Mouse (Mus musculus) adrenal gland, postnatal 25 days (tissue): ENCODE results near the gene Mrps16. TPM values are rescaled to one million over a fixed set of nuclear protein-coding genes. Genes with fewer than 3 reads are reported as not detected.

Experiments
- DNase-seq: peaks from one replicate; pipeline ENCODE4 v3.0.0; 2021; ENCODE audit warnings: mixed read lengths
- total RNA-seq: library from RNA; stranded (reverse); gene quantifications from 2 replicates; pipeline ENCODE4 v1.2.3, GENCODE M21; 2021

Gene Mrps16
- total RNA-seq, 1 experiment from 2014 or later: 53.3 TPM

GRCm38 (mm10) chr14:20368271-20368670 is 25.2 kb downstream of the Mrps16 start:
- DNase-seq: no peak

- no peak for DNase-seq
Observed at GRCm38 (mm10) chr14:20363230-20363629, 30.2 kb downstream of the Mrps16 start.

GRCm38 (mm10) chr14:20347991-20348541 is 45.4 kb downstream of the Mrps16 start, which contains the start of the genes Ecd and Fam149b:
Gene Ecd, minus strand, starts transcription at chr14:20348121.
Gene Fam149b, plus strand, starts transcription at chr14:20348162.
- peak; percentile 88 for DNase-seq

- DNase-seq: no peak
Observed at GRCm38 (mm10) chr14:20347441-20347990, 45.9 kb downstream of the Mrps16 start.

GRCm38 (mm10) chr14:20345885-20346284 is 47.5 kb downstream of the Mrps16 start:
- DNase-seq: no peak

- no peak for DNase-seq
Observed at GRCm38 (mm10) chr14:20340866-20341265, 52.6 kb downstream of the Mrps16 start.

- no peak for DNase-seq
Observed at GRCm38 (mm10) chr14:20340149-20340548, 53.3 kb downstream of the Mrps16 start.

- DNase-seq: no peak
Observed at GRCm38 (mm10) chr14:20339415-20339814, 54.0 kb downstream of the Mrps16 start.

Other genes starting within 250 kb of the Mrps16 start
- gene Kcnk5, start 211.8 kb downstream of the Mrps16 start, total RNA-seq: 5.9 and 12.0 TPM in 2 replicates
- gene Kcnk16, start 124.4 kb downstream of the Mrps16 start, total RNA-seq: not detected in 2 replicates
- 41.4 and 59.6 TPM in 2 replicates for gene Nudt13, start 98.9 kb downstream of the Mrps16 start, total RNA-seq
- gene Ecd, start 45.5 kb downstream of the Mrps16 start, total RNA-seq: 40.3 TPM in 2 replicates
- gene Fam149b, start 45.5 kb downstream of the Mrps16 start, total RNA-seq: 40.0 and 44.5 TPM in 2 replicates
- 35.2 and 39.1 TPM in 2 replicates for gene Dnajc9, start 4.7 kb downstream of the Mrps16 start, total RNA-seq
- 0.90 and 2.6 TPM in 2 replicates for gene Cfap70, start 58.6 kb upstream of the Mrps16 start, total RNA-seq
- gene Anxa7, start 86.5 kb upstream of the Mrps16 start, total RNA-seq: 109 and 114 TPM in 2 replicates
- gene Mss51, start 103.3 kb upstream of the Mrps16 start, total RNA-seq: 1.1 and 1.9 TPM in 2 replicates
- 61.0 and 70.9 TPM in 2 replicates for gene Ppp3cb, start 152.9 kb upstream of the Mrps16 start, total RNA-seq
- 13.2 and 16.7 TPM in 2 replicates for gene Usp54, start 247.4 kb upstream of the Mrps16 start, total RNA-seq